Mouse (Mus musculus) bone marrow macrophage, adult 2 months (primary cell): ENCODE measurements around the gene Sh3bgr.

ENCODE experiments used
- CTCF ChIP-seq: IDR thresholded peaks from 2 replicates; pipeline ENCODE4 v1.5.1; 2012; ENCODE audit warnings: low read depth, mild to moderate bottlenecking, low read length, moderate library complexity
- POLR2A ChIP-seq: IDR thresholded peaks from 2 replicates; pipeline ENCODE4 v1.6.1; 2012; ENCODE audit warnings: mild to moderate bottlenecking, low read depth, low read length, borderline replicate concordance

DNA sequence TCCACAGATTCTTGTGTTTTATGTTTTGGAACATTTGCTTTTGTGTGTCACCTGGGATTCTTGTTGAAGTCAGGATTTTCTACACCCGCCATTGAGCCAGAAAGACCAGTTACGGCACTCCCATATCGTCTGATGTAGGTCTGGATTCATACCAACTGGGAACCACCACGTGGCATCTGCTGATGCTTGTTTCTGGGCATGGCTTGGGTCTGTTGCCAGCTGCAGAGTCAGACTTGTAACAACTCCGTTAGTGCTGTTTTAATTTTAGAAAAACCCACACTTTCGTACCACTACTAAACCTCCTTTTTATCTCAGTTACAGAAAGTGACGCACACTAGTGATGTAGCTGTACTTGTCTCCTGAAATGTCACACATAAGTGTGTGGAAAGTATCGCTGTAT is 44.2 kb upstream of the Sh3bgr start:
- TF ChIP-seq POLR2A, result no peak
- no peak for TF ChIP-seq CTCF
